Mouse (Mus musculus) urinary bladder, adult 2 months (tissue): Measurements from ENCODE around the gene Rab36. TPM values are rescaled to one million over a fixed set of nuclear protein-coding genes. Genes with fewer than 3 reads are reported as not detected.

Source experiments
- DNase-seq: peaks from one replicate; pipeline ENCODE4 v3.0.0; 2022; ENCODE audit warnings: low spot score
- polyA plus RNA-seq: library from polyadenylated mRNA; depleted of rRNA; stranded (reverse); fragments of >200 nt; gene quantifications from 2 replicates; pipeline ENCODE4 v1.2.3, GENCODE M21; 2012; rRNA removed

The Rab36 gene
- polyA plus RNA-seq, 1 experiment: 8.2 TPM

- no peak for DNase-seq
Measured at GRCm38 (mm10) chr10:75068624-75069328, 31.9 kb downstream of the Rab36 start.

- DNase-seq: no peak
Measured at GRCm38 (mm10) chr10:75070281-75070976, 33.6 kb downstream of the Rab36 start.

- DNase-seq: no peak
Measured at GRCm38 (mm10) chr10:75075665-75076064, 38.8 kb downstream of the Rab36 start.

GRCm38 (mm10) chr10:75078174-75079128 is 41.6 kb downstream of the Rab36 start:
- no peak for DNase-seq

DNA sequence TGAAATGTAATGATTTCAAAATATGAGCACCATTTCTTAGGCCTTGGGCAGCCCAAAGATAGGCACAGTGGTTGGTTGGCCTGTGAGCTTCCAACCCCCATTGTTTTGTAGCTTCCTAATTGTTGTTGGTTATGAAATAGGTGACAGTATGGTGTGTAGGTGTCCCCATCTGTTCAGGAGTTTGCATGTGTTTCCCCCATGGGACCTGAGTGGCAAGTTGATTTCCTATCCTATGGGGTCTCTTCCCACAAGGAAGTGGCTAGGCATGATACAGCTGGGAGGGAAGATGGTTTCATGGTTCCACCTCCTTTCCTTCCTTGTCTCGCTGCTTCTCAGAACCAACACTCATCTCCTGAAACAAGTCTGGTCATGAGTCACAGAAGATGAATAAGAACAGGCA is 48.5 kb downstream of the Rab36 start:
- DNase-seq: no peak

DNA sequence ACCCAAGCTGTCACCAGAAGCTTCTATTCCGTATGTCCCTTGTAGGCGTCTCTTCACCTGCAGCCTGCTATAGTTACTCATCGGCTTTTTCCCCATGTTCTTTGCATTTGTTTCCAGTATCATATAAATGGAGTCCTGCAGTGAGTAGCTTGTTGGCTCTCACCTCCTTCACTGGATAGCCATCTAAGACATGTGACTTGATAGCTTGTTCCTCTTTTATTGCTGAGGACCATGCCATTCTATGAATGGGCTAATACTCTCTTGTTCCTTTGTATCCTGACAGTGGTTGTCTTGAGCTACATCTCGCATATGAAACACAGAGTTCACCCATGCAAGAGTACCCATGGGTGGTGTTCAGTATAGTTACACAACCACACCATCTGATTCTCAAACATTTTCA is 51.6 kb downstream of the Rab36 start:
- no peak for DNase-seq

- no peak for DNase-seq
Measured at GRCm38 (mm10) chr10:75091478-75092152, 54.8 kb downstream of the Rab36 start.

DNA sequence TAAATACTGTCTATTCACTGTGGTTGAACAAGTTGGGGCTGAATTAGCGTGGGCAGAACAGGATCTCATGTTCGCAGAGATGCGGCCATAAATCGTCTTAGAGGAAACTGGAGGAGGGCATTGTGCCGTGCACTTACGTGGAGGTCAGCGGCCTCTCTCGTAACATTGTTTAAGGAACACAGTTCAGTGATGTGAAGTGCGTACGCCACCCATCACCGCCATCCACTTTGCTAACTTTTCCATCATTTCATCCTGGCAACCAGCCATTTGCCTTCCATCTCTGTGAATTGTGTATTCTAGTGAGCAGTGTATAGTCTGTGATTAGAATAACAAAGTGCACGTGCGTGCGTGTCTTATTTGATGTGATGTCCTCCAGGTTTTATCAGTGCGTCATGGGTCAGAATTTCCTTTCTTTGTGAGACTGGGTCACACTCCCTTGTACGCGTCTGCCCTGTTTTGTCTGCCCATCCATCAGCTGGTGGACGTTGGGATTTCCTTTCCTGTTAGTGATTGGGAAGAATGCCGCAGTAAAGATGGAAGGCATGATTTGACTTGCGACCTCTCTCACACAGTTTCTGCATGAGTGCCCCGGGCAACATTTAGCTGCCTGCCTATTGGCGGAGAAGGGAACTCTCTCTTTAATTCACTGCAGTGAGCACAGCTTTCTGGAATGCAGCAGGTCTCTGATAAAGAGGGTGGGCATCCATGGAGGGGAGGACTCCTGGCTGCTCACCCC is 56.6 kb downstream of the Rab36 start:
- DNase-seq: no peak

DNA sequence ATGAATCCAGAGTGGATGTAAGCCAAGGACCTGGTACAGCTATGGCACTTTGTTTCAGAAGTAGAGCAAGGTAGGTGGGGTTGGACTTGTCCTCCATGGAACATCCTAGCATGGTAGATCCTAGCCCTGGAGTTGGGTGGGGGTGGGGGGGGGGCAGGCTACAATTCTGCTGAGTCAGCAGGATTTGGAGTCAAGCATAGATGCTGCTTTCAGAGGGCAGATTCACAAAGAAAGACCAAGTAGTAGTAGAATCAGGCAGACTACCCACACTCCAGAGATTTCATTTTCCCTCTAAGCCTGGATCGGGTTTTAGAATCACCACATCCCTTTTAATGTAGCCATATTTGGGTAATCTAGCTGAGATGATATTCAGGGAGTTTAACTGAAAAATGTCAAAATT is 57.5 kb downstream of the Rab36 start:
- no peak for DNase-seq

DNA sequence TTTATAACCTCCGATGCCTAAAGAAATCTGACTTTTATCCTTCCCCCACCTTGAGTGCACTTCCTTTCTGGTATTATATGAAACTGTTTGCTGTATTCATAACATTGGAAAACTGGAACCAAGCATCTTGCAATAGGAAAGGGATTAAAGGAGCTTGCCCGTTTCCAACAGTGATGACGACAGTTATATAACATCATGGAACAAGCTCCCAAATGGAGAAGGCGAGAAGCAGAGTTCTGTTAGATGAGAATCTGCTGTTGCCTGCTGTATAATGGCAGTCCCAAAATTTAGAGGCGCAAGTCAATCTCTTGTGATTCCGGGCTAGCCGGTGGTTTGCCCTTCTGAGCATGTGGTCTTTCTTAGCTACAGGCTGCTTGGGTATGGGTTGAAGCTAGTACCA is 58.4 kb downstream of the Rab36 start:
- DNase-seq: no peak

GRCm38 (mm10) chr10:75098446-75099183 is 61.8 kb downstream of the Rab36 start:
- no peak for DNase-seq

DNA sequence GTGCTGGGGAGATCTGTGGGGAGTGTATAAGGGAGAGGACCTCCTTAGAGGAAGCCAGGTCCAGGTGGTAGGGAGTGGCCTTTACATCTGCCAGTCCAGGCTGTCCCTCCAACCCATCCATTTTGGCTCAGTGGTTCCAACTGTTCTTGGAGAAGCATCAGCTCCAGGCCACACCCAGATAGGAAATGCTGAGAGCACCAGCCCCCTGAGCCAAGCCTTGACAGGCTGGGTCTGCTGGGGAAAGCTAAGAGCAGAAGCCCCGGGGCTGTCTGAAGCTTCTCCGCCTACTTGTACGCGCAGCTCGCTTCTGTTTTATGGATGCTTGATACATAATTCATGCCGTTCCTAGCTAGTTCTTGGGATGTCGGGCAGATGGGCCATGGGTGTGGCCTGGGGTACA is 63.4 kb downstream of the Rab36 start:
- DNase-seq: no peak

DNA sequence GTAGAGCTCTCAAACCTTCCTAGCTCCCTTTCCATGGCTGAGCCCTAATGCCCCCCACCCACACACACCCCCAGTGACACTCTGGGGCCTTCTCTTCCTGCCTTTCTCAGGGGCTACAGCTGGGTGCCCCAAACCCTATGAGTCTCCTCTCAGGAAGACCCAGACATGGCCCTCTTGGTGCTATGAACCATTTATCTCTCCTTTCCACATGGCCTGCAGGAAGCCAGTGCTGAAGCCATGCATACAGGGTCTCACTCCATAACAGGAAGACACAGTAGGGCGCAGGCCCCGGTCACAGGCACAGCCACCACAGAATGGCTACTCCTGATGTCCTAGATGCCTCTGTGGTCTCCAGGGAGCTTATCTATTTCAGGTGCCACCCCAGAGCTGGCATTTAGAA is 66.6 kb downstream of the Rab36 start:
- no peak for DNase-seq

Other genes starting within 250 kb of the Rab36 start
- gene Gnaz, start 69.9 kb upstream of the Rab36 start, polyA plus RNA-seq: 10.8 and 14.1 TPM in 2 replicates
- not detected in 2 replicates for gene Rsph14, start 4.5 kb upstream of the Rab36 start, polyA plus RNA-seq
- gene Bcr, start 23.5 kb downstream of the Rab36 start, polyA plus RNA-seq: 35.5 and 39.5 TPM in 2 replicates
- gene Specc1l, start 175.0 kb downstream of the Rab36 start, polyA plus RNA-seq: 23.5 and 33.1 TPM in 2 replicates